Mouse (Mus musculus): Measurements from ENCODE around the gene Gpr39. TPM values are rescaled to one million over a fixed set of nuclear protein-coding genes. Genes with fewer than 3 reads are reported as not detected.
"Not testable (repeated sequence)": the region's sequence is repeated elsewhere in the genome, so short reads cannot be mapped to it uniquely, and the experiment has no call there.

Gene Gpr39
- total RNA-seq (2017) = not detected in 2 replicates

GRCm38 (mm10) chr1:125676790-125677273 is at the start of gene Gpr39:
Gene Gpr39 (plus strand): TSS chr1:125676995.
- ATAC-seq (ENCODE audit: extremely low read depth, insufficient number of reproducible peaks, low FRiP score, poor library complexity, severe bottlenecking) = no peak

GRCm38 (mm10) chr1:125639501-125640253 is 37.1 kb upstream of the Gpr39 start:
- ATAC-seq (ENCODE audit: extremely low read depth, insufficient number of reproducible peaks, low FRiP score, poor library complexity, severe bottlenecking) = no peak

- no peak for ATAC-seq (ENCODE audit: extremely low read depth, insufficient number of reproducible peaks, low FRiP score, poor library complexity, severe bottlenecking)
Observed at GRCm38 (mm10) chr1:125643643-125644042, 33.2 kb upstream of the Gpr39 start.

- not testable (repeated sequence) for ATAC-seq (ENCODE audit: extremely low read depth, insufficient number of reproducible peaks, low FRiP score, poor library complexity, severe bottlenecking)
Observed at GRCm38 (mm10) chr1:125646816-125647215, 30.0 kb upstream of the Gpr39 start.

DNA sequence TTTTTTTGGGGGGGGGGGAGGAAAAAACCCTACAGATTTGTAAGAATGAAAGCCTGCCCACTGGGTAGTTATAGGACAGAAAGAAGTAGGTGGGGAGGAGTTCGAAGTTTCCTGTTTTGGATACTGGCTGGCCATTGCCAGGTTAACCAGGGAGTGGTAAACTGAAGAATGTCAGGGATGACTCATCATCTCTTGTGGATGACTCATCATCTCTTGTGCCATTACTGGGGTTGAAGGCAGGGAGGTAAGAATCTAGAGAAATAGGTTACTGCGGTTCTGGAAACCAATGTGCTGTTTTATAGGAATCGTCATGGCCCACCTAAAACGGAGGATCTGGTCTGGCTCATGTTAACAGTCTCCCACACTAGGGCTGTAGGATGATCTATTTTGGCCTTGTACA is 28.8 kb upstream of the Gpr39 start:
- ATAC-seq (ENCODE audit: extremely low read depth, insufficient number of reproducible peaks, low FRiP score, poor library complexity, severe bottlenecking) = no peak

DNA sequence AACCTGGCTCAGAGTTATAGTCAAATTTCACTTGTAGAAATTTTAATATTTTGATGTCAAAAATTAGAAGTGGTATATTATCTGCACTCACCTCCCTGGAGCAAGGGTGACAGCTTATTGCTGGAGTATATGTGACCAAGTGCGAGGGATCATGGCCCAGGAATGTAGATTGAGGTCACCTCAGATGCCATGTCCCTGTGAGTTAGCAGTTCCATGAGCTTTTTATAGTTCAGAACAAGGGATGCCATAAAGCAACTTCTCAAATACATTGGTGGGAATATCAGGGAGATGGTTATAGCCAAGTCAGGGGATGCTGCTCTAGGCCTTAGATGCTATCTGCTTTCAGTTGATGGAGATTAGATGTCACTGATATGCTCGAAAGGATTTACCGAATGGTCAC is 27.7 kb upstream of the Gpr39 start:
- ATAC-seq (ENCODE audit: extremely low read depth, insufficient number of reproducible peaks, low FRiP score, poor library complexity, severe bottlenecking) = no peak

DNA sequence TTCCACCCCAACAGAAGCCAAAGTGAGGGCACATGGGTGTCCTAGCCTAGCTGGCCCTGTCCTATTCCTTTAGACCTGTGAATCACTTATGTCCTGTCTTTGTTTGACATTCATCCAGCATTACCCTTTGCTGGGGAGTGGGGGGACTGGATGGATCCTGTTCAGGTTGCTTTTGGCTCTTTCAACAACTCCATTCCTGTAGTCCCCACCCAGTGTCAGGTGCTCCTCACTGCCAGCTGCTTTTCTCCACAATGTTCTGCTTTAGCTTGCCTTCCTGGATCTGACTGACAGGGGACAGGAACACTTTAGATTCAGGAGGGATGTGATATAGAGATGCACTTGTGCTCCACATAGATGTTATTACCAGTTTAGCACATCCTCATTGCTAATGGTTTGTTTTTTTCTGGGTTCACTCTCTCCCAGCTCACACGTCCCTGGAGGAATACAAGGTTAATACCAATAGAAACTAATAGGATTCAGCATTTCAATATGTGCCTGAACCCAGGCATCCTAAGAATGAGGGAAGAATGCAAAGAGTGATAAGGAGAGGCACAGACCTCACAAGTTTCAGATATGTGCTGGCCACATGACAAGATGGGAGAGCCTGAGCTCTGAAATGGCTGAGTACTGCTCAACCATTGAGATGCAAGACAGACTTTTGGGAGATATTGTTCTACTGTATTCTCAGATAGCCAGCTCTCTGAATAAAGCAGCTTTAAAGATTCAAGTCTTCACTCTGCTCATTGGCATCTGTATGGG is 23.8 kb upstream of the Gpr39 start:
- no peak for ATAC-seq (ENCODE audit: extremely low read depth, insufficient number of reproducible peaks, low FRiP score, poor library complexity, severe bottlenecking)

- no peak for ATAC-seq (ENCODE audit: extremely low read depth, insufficient number of reproducible peaks, low FRiP score, poor library complexity, severe bottlenecking)
Observed at GRCm38 (mm10) chr1:125657416-125657815, 19.4 kb upstream of the Gpr39 start.

DNA sequence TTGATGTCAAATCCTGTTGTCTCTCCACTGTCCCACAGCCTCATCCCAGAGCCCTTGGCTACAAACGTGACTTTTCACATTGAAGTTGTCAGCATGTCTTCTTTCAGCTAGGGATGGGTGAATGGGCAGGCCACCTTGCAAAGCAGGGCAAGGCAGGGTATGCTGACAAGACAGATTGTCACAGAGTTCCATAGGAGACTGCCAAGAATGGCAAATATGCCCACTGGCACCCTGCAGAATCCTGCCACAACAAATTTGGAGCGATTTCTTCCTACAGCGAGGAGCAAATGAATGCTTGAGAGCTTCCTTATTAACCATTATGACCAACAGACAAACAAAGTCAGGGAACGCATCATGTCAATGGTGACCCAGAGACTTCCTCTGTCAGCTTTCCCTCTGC is 16.6 kb upstream of the Gpr39 start:
- ATAC-seq (ENCODE audit: extremely low read depth, insufficient number of reproducible peaks, low FRiP score, poor library complexity, severe bottlenecking) = no peak

GRCm38 (mm10) chr1:125660901-125661300 is 15.9 kb upstream of the Gpr39 start:
- ATAC-seq (ENCODE audit: extremely low read depth, insufficient number of reproducible peaks, low FRiP score, poor library complexity, severe bottlenecking) = no peak

- ATAC-seq (ENCODE audit: extremely low read depth, insufficient number of reproducible peaks, low FRiP score, poor library complexity, severe bottlenecking) = no peak
Observed at GRCm38 (mm10) chr1:125662058-125662457, 14.7 kb upstream of the Gpr39 start.

GRCm38 (mm10) chr1:125662660-125663059 is 14.1 kb upstream of the Gpr39 start:
- ATAC-seq (ENCODE audit: extremely low read depth, insufficient number of reproducible peaks, low FRiP score, poor library complexity, severe bottlenecking) = no peak

DNA sequence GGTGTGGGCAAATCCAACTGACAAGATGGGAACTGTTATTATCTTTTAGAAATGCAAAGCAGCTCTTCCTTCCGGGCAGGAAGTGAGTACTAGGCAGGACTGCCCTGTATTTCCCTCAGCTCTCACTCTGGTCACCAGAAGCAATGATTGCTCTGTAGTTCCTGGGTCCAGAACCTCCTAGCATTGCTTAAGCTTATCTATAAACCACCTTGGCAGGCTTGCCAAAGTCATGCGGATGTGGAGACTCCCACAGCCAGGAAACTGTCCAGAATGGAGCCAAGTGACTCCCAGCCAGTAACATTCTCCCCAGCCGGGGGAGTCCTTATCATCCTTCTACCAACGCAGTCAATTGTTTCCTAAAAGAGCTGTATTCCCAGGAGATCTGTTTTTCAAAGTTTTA is 13.7 kb upstream of the Gpr39 start:
- ATAC-seq (ENCODE audit: extremely low read depth, insufficient number of reproducible peaks, low FRiP score, poor library complexity, severe bottlenecking) = no peak

DNA sequence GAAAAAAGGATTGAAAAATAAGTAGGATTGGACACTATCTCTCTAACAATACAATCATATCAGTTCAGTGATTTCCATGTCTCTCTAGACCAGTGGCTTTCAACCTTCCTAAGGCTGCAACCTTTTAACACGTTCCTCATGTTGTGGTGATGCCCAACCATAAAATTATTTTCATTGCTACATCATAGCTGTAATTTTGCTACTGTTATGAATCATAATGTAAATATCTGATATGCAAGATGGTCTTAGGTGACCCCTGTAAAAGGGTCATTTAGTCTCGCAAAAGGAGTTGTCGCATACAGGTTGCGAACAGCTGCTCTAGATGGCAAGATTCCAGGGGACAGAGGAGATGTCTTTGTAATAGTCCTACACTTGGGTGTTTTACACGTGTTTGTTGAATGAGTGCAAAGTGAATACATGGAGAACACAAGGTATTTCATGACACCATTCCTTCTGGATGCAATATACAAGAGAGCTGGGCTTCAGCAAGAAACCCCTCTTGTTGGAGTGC is 11.6 kb upstream of the Gpr39 start:
- no peak for ATAC-seq (ENCODE audit: extremely low read depth, insufficient number of reproducible peaks, low FRiP score, poor library complexity, severe bottlenecking)

DNA sequence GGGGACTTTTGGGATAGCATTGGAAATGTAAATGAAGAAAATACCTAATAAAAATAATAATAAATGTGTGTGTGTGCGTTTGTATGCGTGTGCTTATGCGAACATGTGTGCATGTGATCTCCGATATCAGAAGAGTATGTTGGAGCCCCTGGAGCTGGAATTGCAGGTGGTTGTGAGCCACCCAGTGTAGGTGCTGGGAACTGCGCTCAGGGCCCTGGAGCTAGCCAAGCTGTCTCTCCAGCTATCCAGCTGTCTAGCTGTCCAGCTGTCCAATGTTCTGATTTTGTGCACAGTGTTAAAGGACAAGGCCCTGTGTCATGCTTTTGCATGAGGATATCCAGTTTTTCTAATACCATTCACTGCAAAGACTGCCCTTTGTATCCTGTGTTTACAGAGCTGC is 7.8 kb upstream of the Gpr39 start:
- 0 out of 2 replicates have a peak, but pooled peaks have one; percentile 16 for ATAC-seq (ENCODE audit: extremely low read depth, insufficient number of reproducible peaks, low FRiP score, poor library complexity, severe bottlenecking)

GRCm38 (mm10) chr1:125675186-125675585 is 1.6 kb upstream of the Gpr39 start:
- no peak for ATAC-seq (ENCODE audit: extremely low read depth, insufficient number of reproducible peaks, low FRiP score, poor library complexity, severe bottlenecking)

DNA sequence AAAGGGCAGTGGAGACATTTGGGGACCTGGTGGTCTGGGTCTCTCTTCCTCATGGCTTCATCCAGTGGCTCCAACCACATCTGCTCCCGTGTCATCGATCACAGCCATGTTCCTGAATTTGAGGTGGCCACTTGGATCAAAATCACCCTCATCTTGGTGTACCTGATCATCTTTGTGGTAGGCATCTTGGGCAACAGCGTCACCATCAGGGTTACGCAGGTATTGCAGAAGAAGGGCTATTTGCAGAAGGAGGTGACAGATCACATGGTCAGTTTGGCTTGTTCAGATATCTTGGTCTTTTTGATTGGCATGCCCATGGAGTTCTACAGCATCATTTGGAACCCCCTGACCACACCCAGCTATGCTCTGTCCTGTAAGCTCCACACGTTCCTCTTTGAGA is 491 bp downstream of the Gpr39 start:
- ATAC-seq (ENCODE audit: extremely low read depth, insufficient number of reproducible peaks, low FRiP score, poor library complexity, severe bottlenecking) = no peak

GRCm38 (mm10) chr1:125679522-125680077 is 2.8 kb downstream of the Gpr39 start:
- no peak for ATAC-seq (ENCODE audit: extremely low read depth, insufficient number of reproducible peaks, low FRiP score, poor library complexity, severe bottlenecking)

GRCm38 (mm10) chr1:125684423-125684822 is 7.6 kb downstream of the Gpr39 start:
- ATAC-seq (ENCODE audit: extremely low read depth, insufficient number of reproducible peaks, low FRiP score, poor library complexity, severe bottlenecking) = no peak

- ATAC-seq (ENCODE audit: extremely low read depth, insufficient number of reproducible peaks, low FRiP score, poor library complexity, severe bottlenecking) = no peak
Observed at GRCm38 (mm10) chr1:125685304-125685703, 8.5 kb downstream of the Gpr39 start.

All from neutrophil, adult 5-6 weeks (primary cell).